Mouse (Mus musculus): ENCODE measurements around the gene Ttc13. TPM values are rescaled to one million over a fixed set of nuclear protein-coding genes. Genes with fewer than 3 reads are reported as not detected.

Gene Ttc13
- 12.7 and 14.4 TPM in 2 replicates for polyA plus RNA-seq (2012)

DNA sequence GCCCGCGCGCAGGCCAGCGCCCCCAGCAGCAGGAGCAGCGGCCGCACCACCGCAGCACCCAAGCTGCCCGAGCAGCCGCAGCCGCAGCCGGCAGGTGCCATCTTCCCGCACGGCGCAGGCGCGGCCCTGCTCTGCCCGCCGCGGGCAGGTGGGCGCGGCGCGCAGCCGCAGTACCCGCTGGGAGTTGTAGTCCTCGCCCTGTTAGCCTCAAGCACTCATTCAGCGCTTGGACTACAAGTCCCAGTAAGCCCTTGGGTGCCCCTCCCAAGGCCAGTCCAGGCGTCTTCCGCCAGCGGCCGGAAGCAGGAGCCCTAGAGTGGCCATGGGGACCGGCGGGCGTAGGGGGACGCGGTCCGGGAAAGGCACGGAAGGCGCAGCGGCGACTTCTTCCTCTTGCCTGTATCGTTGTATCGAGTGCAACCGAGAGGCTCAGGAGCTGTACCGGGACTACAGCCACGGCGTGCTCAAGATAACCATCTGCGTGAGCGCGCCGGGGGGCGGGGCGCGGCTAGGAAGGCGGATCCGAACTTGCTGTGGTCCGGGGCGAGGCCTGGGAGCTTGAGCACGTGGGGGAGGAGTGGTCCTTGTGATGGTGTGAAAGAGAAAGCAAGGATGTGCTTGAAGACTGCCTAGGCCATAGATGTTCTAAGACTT lies at the start of gene Ttc13, which contains the start of gene Arv1:
Gene Ttc13, minus strand, starts transcription at position 122 of the 654 bp plus-strand sequence.
Gene Arv1, plus strand, starts transcription at position 278 of the 654 bp plus-strand sequence.

DNA sequence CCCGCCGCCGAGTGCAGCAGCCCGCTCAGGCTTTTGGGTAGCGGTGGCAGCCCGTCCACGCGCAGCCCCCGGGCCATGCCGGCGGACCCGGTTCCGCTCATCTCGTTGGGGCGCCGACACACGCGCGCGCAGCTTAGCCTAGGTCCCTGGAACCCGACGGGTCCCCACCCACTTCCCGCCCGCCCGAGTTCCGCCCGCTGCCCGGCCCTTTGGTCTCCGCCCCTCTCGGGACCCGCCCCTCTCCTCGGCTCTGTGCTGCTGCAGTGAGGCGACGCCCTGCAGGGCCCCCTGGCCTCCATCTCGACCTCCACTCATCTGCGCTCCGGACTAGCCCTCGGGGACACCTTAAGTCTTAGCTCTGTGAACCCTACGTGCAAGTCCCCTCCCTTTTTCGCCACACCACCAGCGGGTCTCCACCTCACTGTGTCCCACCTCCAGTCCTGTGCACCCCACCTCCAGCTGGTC lies 30.0 kb upstream of the Ttc13 start, which contains the start of gene Fam89a:
Gene Fam89a, minus strand, starts transcription at position 124 of the 465 bp plus-strand sequence.

DNA sequence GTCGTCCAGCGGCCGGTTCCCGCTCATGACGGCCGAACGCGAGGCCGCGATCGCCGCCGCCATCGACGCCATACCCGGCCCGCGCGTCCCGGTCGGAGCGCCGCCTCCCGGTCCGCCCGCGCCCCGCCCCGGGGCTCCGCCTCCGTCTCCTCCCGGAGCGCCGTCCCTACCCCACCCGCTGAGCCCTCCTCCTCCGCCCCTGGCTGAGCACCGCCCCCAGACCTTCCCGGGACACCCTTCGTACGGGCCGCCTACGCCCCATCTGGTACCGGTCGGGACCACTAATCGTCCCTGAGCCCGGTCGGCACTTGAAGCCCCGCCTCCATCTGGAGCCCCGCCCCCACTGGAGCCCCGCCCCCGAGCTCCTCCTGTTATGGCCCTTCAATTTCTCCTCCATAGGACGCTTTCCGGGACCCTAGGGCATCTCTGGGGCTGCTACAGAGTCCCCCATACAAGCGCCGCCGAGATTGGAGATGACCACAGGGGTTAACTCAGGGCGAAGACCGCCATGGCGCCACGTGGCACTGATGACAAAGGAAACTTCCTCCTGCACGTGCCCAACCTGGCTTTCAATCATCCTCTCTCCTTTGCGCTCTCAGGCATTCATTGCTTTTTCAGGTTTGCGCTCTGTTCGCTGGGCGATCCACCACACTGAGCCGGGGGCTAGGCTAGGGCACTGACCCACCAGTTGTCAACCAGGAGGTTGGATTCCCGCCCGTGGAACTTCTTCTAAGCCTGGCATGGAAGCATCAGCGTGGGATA lies 58.5 kb downstream of the Ttc13 start, which contains the start of gene 2310022B05Rik:
Gene 2310022B05Rik, minus strand, starts transcription at position 258 of the 762 bp plus-strand sequence.

Other genes starting within 250 kb of the Ttc13 start
- gene Cog2, start 201.2 kb downstream of the Ttc13 start, polyA plus RNA-seq (2012), result 18.0 and 21.0 TPM in 2 replicates
- gene Agt, start 152.3 kb downstream of the Ttc13 start, polyA plus RNA-seq (2012), result 0.03 TPM in 1 of 2 replicates, not detected in the other
- gene Capn9, start 145.9 kb downstream of the Ttc13 start, polyA plus RNA-seq (2012), result not detected in 2 replicates
- gene 2310022B05Rik, start 58.6 kb downstream of the Ttc13 start, polyA plus RNA-seq (2012), result 14.1 and 16.9 TPM in 2 replicates
- gene Arv1, start 156 bp upstream of the Ttc13 start, polyA plus RNA-seq (2012), result 9.0 and 13.0 TPM in 2 replicates
- gene Fam89a, start 29.8 kb upstream of the Ttc13 start, polyA plus RNA-seq (2012), result 0.04 TPM in 1 of 2 replicates, not detected in the other
- gene Trim67, start 71.1 kb upstream of the Ttc13 start, polyA plus RNA-seq (2012), result 0.03 TPM in 1 of 2 replicates, not detected in the other
- gene Gnpat, start 141.1 kb upstream of the Ttc13 start, polyA plus RNA-seq (2012), result 79.0 and 88.4 TPM in 2 replicates
- gene 2810004N23Rik, start 141.1 kb upstream of the Ttc13 start, polyA plus RNA-seq (2012), result 44.2 and 48.7 TPM in 2 replicates
- gene Exoc8, start 175.7 kb upstream of the Ttc13 start, polyA plus RNA-seq (2012), result 3.7 and 4.0 TPM in 2 replicates
- gene Sprtn, start 175.9 kb upstream of the Ttc13 start, polyA plus RNA-seq (2012), result 10.3 and 12.1 TPM in 2 replicates
- 15.7 and 15.9 TPM in 2 replicates for gene Egln1, start 227.3 kb upstream of the Ttc13 start, polyA plus RNA-seq (2012)